Mouse (Mus musculus) layer of hippocampus, postnatal 10 days (tissue): ENCODE measurements around the gene Gm49325. TPM values are rescaled to one million over a fixed set of nuclear protein-coding genes. Genes with fewer than 3 reads are reported as not detected.
A peak's percentile ranks its signal among the peaks of the same experiment; 100 is the strongest.

Source experiments
- DNase-seq, 2 experiments: peaks; one replicate each; pipeline ENCODE4 v3.0.0; 2021; ENCODE audit warnings: low spot score in 2 of 2
- total RNA-seq, 2 experiments: library from RNA; stranded (reverse); gene quantifications; 2 replicates each; pipeline ENCODE4 v1.2.3; 2021

Gene Gm49325
- total RNA-seq, 2 experiments from 2014 or later: 17.9 to 34.8 TPM

DNA sequence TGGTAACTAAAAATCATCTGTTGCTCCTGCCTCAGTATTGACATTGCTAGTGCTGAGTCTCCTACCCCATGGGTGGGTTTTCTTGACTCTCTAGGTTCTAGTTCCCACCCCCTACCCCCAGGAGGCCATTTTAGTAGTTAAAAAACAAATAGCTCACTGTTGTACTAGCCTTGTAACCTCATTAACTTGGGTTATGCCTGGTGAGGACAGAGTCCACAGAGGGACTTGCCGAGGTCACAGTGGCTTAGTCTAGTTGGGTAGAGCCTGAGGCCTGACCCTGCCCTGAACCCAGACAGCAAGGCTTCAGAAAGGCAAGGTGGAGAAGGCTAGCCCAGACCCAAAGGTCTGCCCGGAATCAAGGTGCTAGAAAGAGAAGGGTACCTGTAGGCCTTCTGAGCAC lies 18.0 kb upstream of the Gm49325 start:
- DNase-seq: no peak

GRCm38 (mm10) chr10:77589117-77589516 lies 16.9 kb upstream of the Gm49325 start:
- no peak for DNase-seq

GRCm38 (mm10) chr10:77589749-77590148 lies 16.2 kb upstream of the Gm49325 start:
- no peak for DNase-seq

GRCm38 (mm10) chr10:77590812-77591211 lies 15.2 kb upstream of the Gm49325 start:
- peak; percentile 38 to 49 for DNase-seq

GRCm38 (mm10) chr10:77591546-77591945 lies 14.5 kb upstream of the Gm49325 start:
- DNase-seq: no peak

DNA sequence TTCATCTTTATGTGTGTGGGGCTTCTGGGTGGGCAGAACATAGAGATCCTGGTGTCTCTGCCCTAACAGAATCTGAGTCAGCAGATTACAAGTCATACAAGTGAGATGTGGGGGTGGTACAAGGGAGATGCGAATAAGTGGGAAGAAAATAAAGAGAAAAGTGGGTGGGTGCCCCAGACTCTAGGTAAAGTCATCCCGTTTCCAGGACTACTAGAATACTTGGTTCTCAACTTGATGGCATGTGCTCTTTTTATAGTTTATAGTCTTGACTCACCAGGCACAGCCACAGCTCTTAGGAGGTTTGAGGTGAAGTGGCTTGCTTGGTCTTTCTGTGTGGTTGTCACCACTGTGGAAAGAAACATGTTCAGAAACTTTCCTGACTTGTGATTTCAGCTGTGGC lies 9.9 kb upstream of the Gm49325 start:
- no peak for DNase-seq

- DNase-seq: no peak
Observed at GRCm38 (mm10) chr10:77603021-77603420, 3.0 kb upstream of the Gm49325 start.

DNA sequence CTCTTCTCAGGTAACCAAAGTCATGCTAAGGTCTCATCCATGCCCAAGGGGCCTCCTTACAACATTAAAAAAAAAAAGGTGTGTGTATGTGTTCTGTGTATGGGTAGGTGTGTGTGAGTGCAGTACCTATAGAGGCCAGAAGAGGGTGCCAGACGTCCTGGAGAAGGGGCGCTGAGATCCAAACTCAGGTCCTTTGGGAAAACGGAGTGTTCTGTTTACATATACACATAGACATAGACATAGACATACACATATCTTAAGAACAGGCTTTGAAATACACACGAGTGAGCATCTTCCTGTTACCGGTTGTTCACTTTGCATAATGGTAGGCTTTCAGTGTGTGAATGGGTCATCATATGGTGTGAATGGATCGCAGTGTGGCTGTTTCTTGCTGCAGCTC lies 1.9 kb upstream of the Gm49325 start:
- no peak for DNase-seq

GRCm38 (mm10) chr10:77604958-77605357 lies 1.0 kb upstream of the Gm49325 start:
- DNase-seq: no peak

DNA sequence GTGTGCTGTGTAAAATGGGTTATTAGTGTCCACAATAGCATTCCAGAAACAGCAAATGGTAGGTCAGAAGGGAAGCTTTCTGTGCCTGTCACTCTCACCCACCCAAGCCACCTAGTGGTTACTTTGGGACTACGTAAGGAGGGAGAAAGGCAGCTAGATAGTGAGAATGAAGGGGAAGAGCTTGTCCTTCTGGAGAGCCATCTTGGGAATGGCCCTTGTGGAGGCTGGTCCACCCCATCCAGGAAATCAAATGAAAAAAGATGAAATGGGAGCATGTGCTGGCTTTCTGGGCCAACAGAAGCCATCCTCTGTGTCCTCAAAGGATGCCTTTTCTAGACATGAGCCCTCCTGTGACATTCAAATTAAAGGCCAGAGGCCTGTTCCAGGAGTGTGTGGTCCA lies 629 bp upstream of the Gm49325 start:
- DNase-seq: no peak

DNA sequence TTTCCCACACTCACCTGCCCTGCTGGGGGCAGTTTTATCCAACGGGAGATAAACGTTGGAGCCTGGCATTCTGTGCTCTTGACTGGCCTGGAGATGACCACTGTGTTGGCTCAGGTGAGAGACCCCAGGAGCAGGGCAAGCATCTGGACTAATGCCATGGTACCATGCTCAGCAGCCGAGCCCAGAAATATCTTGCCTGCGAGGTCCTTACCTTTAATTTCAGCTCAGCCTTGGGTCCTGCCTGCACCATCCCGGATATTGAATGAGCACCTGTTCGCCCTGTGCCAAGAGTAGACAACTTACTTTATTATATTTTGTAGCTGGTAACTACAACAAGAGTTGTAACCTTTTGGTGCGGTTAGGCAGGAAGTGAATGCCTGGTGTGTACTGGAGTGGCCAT lies 858 bp downstream of the Gm49325 start:
- no peak for DNase-seq

- DNase-seq: no peak
Observed at GRCm38 (mm10) chr10:77607441-77607840, 1.4 kb downstream of the Gm49325 start.

DNA sequence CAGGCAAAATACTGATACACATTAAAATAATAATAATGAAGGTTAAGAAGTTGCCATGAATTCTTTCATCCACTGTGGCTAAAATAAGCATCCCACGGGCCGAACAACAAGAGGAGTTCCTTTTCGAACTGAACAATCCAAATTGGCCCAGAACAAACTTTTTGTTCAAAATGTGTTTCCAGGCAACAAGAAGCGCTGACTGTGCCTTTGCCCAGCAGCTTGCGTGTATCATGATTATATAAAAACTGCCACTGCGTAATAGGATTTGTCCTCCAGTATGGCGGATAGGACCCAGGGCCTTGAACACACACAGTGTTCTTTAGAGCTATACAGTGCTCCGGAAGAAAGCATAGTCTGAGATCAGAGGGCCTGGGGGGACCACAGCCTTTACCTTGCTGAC lies 2.6 kb downstream of the Gm49325 start:
- no peak for DNase-seq

GRCm38 (mm10) chr10:77610221-77610961 lies 4.4 kb downstream of the Gm49325 start:
- no peak for DNase-seq

GRCm38 (mm10) chr10:77613409-77613808 lies 7.4 kb downstream of the Gm49325 start:
- DNase-seq: no peak

- DNase-seq: no peak
Observed at GRCm38 (mm10) chr10:77615647-77616046, 9.7 kb downstream of the Gm49325 start.

DNA sequence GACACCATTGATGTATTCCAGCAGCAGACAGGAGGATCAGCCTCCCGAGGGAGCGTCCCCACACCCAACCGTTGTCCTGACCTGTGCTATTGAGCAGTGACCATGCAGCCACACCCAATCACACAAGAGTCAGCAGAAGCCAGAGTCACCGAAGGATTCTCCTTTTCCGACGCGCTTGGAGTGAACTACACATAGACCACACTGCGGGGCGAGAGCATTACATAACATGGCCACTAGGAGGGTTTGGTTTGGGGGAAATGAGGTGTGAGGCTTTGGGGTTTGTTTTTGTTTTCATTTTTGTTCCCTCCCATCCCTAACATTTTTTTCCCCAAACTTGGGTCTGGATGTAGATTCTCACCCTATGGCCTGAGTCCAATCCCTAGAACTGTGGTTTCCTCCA lies 10.2 kb downstream of the Gm49325 start:
- DNase-seq: no peak

- no peak for DNase-seq
Observed at GRCm38 (mm10) chr10:77616926-77617325, 10.9 kb downstream of the Gm49325 start.

DNA sequence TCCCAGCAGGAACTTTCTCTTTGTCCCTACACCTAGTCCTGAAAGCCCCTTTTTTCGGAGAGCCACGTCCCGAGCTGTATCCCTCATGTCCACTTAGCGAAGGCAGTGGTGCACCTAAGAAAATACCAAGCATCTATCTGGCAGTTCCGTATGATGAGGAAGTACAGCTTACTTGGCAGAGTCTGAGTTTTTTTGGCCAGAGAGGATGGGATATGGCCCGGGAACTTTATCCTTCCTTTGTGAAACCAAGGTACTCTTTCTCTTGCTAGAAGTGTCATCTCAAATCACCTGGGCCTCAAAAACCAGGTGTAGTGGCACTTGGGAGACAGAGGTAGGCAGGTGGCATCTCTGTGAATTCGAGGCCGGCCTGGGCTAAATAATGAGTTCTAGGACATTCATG lies 15.5 kb downstream of the Gm49325 start:
- no peak for DNase-seq

DNA sequence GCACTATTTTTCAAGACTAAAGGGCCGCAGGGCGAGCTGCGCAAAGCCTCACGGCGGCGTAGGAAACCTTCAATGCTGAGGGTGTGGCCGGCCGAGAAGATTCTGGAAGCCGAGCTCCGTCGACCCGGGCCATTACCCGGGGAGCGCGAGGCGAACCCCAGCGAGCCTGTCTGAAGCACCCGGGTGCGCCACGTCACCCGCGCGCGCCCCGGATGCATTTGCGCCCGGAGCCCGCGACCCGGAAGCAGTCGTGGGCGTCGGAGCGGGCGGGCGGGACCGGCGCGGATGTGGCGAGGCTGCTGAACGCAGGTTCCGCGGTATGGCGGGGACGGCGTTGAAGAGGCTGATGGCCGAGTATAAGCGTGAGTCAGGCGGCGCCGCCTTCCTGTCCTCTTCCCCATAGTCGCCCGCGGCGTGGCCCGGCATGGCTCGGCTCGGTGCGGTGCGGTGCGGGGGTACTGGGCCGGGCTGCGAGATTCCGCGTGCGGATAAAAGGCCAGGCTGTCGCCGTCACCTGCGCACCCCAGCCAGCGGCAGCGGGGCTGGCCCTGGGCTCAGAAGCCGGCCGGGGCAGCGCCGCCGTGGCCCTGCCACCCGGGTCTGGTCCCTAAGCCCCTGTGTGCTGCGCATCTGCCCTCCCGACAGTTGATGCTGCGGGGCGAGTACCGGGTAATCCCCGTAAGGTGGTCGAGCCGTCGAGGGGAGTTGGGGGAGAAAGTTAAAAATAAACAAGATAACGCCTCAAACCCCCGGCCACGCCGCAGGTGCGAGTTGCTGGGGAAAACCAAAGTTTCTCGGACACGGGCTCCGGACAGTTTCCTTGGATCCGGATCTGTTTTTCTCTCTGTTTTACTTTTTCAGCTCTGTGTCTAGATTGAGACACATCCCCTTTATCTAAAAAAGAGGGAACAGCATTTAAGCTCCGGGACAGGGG lies 16.3 kb downstream of the Gm49325 start, which contains the start of gene Ube2g2:
Gene Ube2g2, plus strand, starts transcription at position 221 of the 934 bp plus-strand sequence.
- DNase-seq: peak; percentile 92 to 96

GRCm38 (mm10) chr10:77623069-77623492 lies 17.1 kb downstream of the Gm49325 start:
- peak; percentile 55 to 58 for DNase-seq
